Mouse (Mus musculus) granulocyte monocyte progenitor cell, adult 5-6 weeks (primary cell): Measurements from ENCODE around the gene Ush1c. TPM values are rescaled to one million over a fixed set of nuclear protein-coding genes. Genes with fewer than 3 reads are reported as not detected.
"Not testable (repeated sequence)": the region's sequence is repeated elsewhere in the genome, so short reads cannot be mapped to it uniquely, and the experiment has no call there.

ENCODE experiments used
- ATAC-seq: replicated peaks from 2 replicates; pipeline ENCODE4 v1.8.0; 2016; ENCODE audit warnings: mild to moderate bottlenecking, moderate TSS enrichment, inconsistent platforms; ENCODE audit not compliant: poor library complexity, severe bottlenecking
- total RNA-seq, 2 experiments: library from RNA; stranded (forward) in 1 of 2; stranded (reverse) in 1 of 2; fragments of 200-712, 200-1000 nt in 1 of 2; fragments of >200 nt in 1 of 2; fragmentation: Nextera tagmentation in 1 of 2; gene quantifications; 2 replicates each; pipeline ENCODE4 v1.2.3; 2014 to 2017

Ush1c gene
- total RNA-seq, 2 experiments from 2014 or later = not detected

- ATAC-seq = no peak
Measured at GRCm38 (mm10) chr7:46210276-46210675, 28.0 kb downstream of the Ush1c start.

- no peak for ATAC-seq
Measured at GRCm38 (mm10) chr7:46208131-46208530, 30.2 kb downstream of the Ush1c start.

GRCm38 (mm10) chr7:46204775-46205174 lies 33.5 kb downstream of the Ush1c start:
- no peak for ATAC-seq

GRCm38 (mm10) chr7:46204046-46204471 lies 34.2 kb downstream of the Ush1c start:
- ATAC-seq = peak; percentile 42; the same call in 1 of the 2 replicates

GRCm38 (mm10) chr7:46201649-46202048 lies 36.7 kb downstream of the Ush1c start:
- no peak for ATAC-seq

GRCm38 (mm10) chr7:46200021-46200420 lies 38.3 kb downstream of the Ush1c start:
- no peak for ATAC-seq

- ATAC-seq = no peak
Measured at GRCm38 (mm10) chr7:46195356-46195755, 42.9 kb downstream of the Ush1c start.

- peak; percentile 85 for ATAC-seq
Measured at GRCm38 (mm10) chr7:46184232-46184631, 54.1 kb downstream of the Ush1c start.

GRCm38 (mm10) chr7:46181590-46181989 lies 56.7 kb downstream of the Ush1c start:
- ATAC-seq = peak; percentile 41; the same call in 1 of the 2 replicates

GRCm38 (mm10) chr7:46179431-46180275 lies 58.6 kb downstream of the Ush1c start, which contains the start of gene Abcc8:
Gene Abcc8 (minus strand): TSS chr7:46180033.
- no peak for ATAC-seq

GRCm38 (mm10) chr7:46168980-46169379 lies 69.3 kb downstream of the Ush1c start:
- not testable (repeated sequence) for ATAC-seq

GRCm38 (mm10) chr7:46168402-46168801 lies 69.9 kb downstream of the Ush1c start:
- peak; percentile 69 for ATAC-seq

GRCm38 (mm10) chr7:46167901-46168300 lies 70.4 kb downstream of the Ush1c start:
- no peak for ATAC-seq

GRCm38 (mm10) chr7:46165876-46166275 lies 72.4 kb downstream of the Ush1c start:
- no peak for ATAC-seq

GRCm38 (mm10) chr7:46162731-46163130 lies 75.6 kb downstream of the Ush1c start:
- ATAC-seq = no peak

GRCm38 (mm10) chr7:46162132-46162727 lies 76.1 kb downstream of the Ush1c start:
- ATAC-seq = no peak

- ATAC-seq = no peak
Measured at GRCm38 (mm10) chr7:46161615-46162014, 76.7 kb downstream of the Ush1c start.

- ATAC-seq = no peak
Measured at GRCm38 (mm10) chr7:46157746-46158145, 80.6 kb downstream of the Ush1c start.

- no peak for ATAC-seq
Measured at GRCm38 (mm10) chr7:46154498-46155488, 83.5 kb downstream of the Ush1c start.

- ATAC-seq = no peak
Measured at GRCm38 (mm10) chr7:46152819-46153351, 85.4 kb downstream of the Ush1c start.
